Mouse (Mus musculus) lung, postnatal 0 days (tissue): ENCODE data around the gene Cadm2. TPM values are rescaled to one million over a fixed set of nuclear protein-coding genes. Genes with fewer than 3 reads are reported as not detected.

ENCODE experiments used
- ATAC-seq: fragments of 200-750 bp; cut with Nextera tagmentation; 2 replicates; pipeline ENCODE4 v1.8.0; 2017; ENCODE audit warnings: moderate library complexity
- DNase-seq: peaks from one replicate; pipeline ENCODE4 v3.0.0-alpha.2; 2016; ENCODE audit warnings: low spot score
- H3K27ac ChIP-seq: fragments of 300-500 bp; sonication (generic); 2 replicates; pipeline ENCODE4 v1.5.1; 2014; ENCODE audit warnings: antibody characterized with exemption, mild to moderate bottlenecking, low read length, mixed read lengths
- H3K27me3 ChIP-seq: fragments of 300-500 bp; sonication (generic); replicated peaks from 2 replicates; pipeline ENCODE4 v1.6.1; 2014; ENCODE audit warnings: low read length, mixed read lengths; ENCODE audit not compliant: insufficient read depth
- H3K36me3 ChIP-seq: fragments of 300-500 bp; sonication (generic); 2 replicates; pipeline ENCODE4 v1.6.1; 2014; ENCODE audit warnings: low read length, mixed read lengths; ENCODE audit not compliant: insufficient read depth
- H3K4me1 ChIP-seq: fragments of 300-500 bp; sonication (generic); 2 replicates; pipeline ENCODE4 v1.6.1; 2014; ENCODE audit warnings: antibody characterized with exemption, low read depth, low read length, mixed read lengths; ENCODE audit not compliant: insufficient read depth
- H3K4me2 ChIP-seq: fragments of 300-500 bp; sonication (generic); replicated peaks from 2 replicates; pipeline ENCODE4 v1.6.1; 2014; ENCODE audit warnings: low read depth, mild to moderate bottlenecking, low read length, moderate library complexity, mixed read lengths
- H3K4me3 ChIP-seq: fragments of 300-500 bp; sonication (generic); 2 replicates; pipeline ENCODE4 v1.5.1; 2014; ENCODE audit warnings: low read depth, low read length
- H3K9ac ChIP-seq: fragments of 300-500 bp; sonication (generic); replicated peaks from 2 replicates; pipeline ENCODE4 v1.6.1; 2014; ENCODE audit warnings: low read depth, mild to moderate bottlenecking
- H3K9me3 ChIP-seq: fragments of 300-500 bp; sonication (generic); 2 replicates; pipeline ENCODE4 v1.6.1; 2016; ENCODE audit warnings: low read length, mixed read lengths
- CTCF ChIP-seq: IDR thresholded peaks from 2 replicates; pipeline ENCODE4 v1.5.1; 2016; ENCODE audit warnings: antibody characterized with exemption, mild to moderate bottlenecking
- EP300 ChIP-seq: IDR thresholded peaks from 2 replicates; pipeline ENCODE4 v1.6.1; 2016; ENCODE audit warnings: antibody characterized with exemption, mild to moderate bottlenecking, control low read depth
- WGBS: fragments of 180-500 bp; shearing (Covaris S2); extraction: QIAGEN DNeasy Blood & Tissue Kit; methylation state at CpG from one replicate; pipeline ENCODE4 v1.1.7; 2014; 5-methylcytosine and 5-hydroxymethylcytosine counted together
- polyA plus RNA-seq: library from polyadenylated mRNA; unstranded; fragments of >200 nt; fragmentation: Nextera tagmentation; extraction: Ambion mirVana; gene quantifications from 2 replicates; pipeline ENCODE4 v1.2.1, GENCODE M21; 2015

The Cadm2 gene
- polyA plus RNA-seq, 1 experiment from 2014 or later: 0.24 TPM

DNA sequence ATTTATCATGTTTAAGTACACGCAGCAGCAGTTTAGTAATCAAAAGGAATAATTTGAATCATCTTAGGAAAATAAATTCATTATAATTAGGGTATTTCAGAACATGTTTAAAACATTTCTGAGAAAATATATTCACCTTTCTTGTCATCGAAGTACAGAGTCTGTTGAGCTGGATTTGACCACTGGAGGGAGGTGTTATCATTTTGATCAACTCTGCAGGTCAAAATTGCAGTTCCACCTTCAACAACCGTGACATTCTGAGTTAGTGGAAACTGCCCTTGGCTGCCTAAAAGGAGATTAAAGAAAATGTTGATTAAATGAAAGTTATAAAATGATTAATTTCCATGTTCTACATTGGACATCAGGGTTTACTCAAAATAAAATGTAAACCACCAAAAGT is 738.1 kb downstream of the Cadm2 start:
- Histone ChIP-seq H3K36me3 (no peaks in the 10 kb centered on the region), H3K27ac (no peak overlapping the region), H3K9ac (no peak overlapping the region), H3K27me3 (no peaks in the 10 kb centered on the region), H3K4me1 (no peaks in the 10 kb centered on the region), H3K9me3 (no peaks in the 10 kb centered on the region), H3K4me2 (no peak overlapping the region), H3K4me3 (no peak overlapping the region)
- ATAC-seq: no peak
- no peak for DNase-seq
- TF ChIP-seq CTCF (peak; percentile 36), EP300 (no peak)
- WGBS: 45% methylated on average over 3 of the region's 3 CpGs

DNA sequence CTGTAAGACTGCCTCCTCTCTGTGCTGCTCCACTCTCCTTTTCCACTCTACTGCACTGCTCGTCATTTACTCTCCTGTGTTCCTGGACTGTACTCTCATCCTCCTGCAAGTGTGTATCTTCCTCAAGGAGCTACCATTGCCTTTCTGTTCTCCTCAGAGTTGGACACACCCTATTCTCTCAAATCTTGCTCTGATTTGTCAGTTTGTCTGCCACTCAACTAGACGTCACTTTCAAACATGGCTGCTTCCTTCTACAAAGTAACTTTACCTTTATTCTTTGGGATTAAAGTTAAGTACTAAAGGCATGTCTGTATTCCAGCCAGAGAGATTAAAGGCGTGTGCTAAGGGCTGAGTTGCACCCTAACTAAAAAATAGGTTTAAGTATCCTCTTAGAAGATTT is 749.5 kb downstream of the Cadm2 start:
- no peak for TF ChIP-seq EP300
- no peak overlapping the region for H3K4me3 ChIP-seq
- H3K4me2 ChIP-seq: no peak overlapping the region
- no peak overlapping the region for H3K27ac ChIP-seq
- WGBS: 69% methylated on average over 3 of the region's 3 CpGs
- ATAC-seq (no peak), DNase-seq (no peak)
- no peak overlapping the region for H3K9ac ChIP-seq
- no peaks in the 10 kb centered on the region for H3K4me1 ChIP-seq
- H3K9me3 ChIP-seq: no peaks in the 10 kb centered on the region
- no peaks in the 10 kb centered on the region for H3K27me3 ChIP-seq
- H3K36me3 ChIP-seq: no peaks in the 10 kb centered on the region

DNA sequence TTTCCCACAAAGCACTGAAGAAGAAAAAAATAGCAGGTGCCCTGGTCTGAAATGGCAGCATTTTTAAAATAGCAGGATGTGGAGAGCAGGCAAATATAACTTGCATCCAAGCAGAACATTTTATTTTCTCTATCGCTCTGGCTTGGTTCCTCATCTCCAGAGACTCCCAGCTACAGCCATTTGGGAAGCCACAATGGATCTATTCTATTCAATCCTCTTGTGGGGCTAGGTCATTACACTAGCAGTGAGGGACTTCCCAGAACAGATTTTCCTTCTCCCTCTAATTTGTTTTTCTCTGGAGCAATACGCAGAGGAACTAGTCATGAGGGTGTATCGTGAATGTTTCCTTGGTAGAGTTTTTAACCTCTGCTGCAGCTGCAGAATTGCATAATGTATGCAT is 769.7 kb downstream of the Cadm2 start:
- no peaks in the 10 kb centered on the region for H3K27me3 ChIP-seq
- TF ChIP-seq CTCF (no peak), EP300 (no peak)
- ATAC-seq (no peak), DNase-seq (no peak)
- no peak overlapping the region for H3K9ac ChIP-seq
- no peaks in the 10 kb centered on the region for H3K9me3 ChIP-seq
- H3K4me2 ChIP-seq: no peak overlapping the region
- no peaks in the 10 kb centered on the region for H3K4me1 ChIP-seq
- no peak overlapping the region for H3K27ac ChIP-seq
- WGBS: 79% methylated on average over 3 of the region's 3 CpGs
- H3K36me3 ChIP-seq: no peaks in the 10 kb centered on the region
- no peak overlapping the region for H3K4me3 ChIP-seq

DNA sequence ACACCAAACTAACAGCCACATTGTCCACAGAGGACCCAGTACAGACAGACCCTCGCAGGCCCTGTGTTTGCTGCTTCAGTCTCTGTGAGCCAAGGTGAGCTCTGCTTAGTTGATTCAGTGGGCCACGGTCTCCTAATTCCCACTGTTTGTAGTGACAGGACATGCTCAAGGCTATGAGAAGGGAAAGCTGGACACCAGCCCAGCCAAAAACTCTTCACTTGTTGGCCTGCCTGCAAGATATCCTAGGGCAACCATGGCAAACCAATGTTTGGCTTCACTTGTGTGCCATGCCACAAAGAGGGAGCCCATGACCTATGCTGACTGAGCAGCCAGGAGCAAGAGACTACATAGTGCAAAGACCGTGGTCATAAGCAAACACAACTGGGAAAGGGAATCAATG is 795.8 kb downstream of the Cadm2 start:
- H3K27me3 ChIP-seq: no peaks in the 10 kb centered on the region
- no peak overlapping the region for H3K4me2 ChIP-seq
- H3K9me3 ChIP-seq: no peaks in the 10 kb centered on the region
- H3K36me3 ChIP-seq: no peaks in the 10 kb centered on the region
- no peak overlapping the region for H3K4me3 ChIP-seq
- 82% methylated on average over 3 of the region's 3 CpGs for WGBS
- no peaks in the 10 kb centered on the region for H3K4me1 ChIP-seq
- TF ChIP-seq CTCF (no peak), EP300 (no peak)
- DNase-seq (no peak), ATAC-seq (no peak)
- no peak overlapping the region for H3K9ac ChIP-seq
- H3K27ac ChIP-seq: no peak overlapping the region

DNA sequence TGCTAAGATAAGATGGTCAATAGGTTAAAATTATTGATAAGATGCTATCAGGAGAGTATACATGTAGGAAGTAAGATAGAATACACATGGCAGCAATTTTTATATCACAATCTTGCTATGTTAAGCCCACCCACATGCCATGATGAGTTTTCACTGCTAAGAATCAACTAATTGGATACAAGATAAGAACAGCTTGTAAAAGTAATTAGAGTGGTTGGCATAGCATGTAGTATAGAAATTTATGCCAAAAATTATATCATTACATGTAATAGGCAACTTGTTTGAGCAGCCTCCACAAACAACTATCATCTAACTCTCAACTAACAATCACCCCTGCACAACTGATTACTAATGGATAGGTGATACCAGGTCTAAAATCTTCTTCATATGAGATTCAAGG is 809.2 kb downstream of the Cadm2 start:
- no peaks in the 10 kb centered on the region for H3K27me3 ChIP-seq
- no peak overlapping the region for H3K4me3 ChIP-seq
- H3K36me3 ChIP-seq: no peaks in the 10 kb centered on the region
- no peaks in the 10 kb centered on the region for H3K4me1 ChIP-seq
- H3K9me3 ChIP-seq: no peaks in the 10 kb centered on the region
- no peak overlapping the region for H3K27ac ChIP-seq
- no peak overlapping the region for H3K9ac ChIP-seq
- no peak overlapping the region for H3K4me2 ChIP-seq
- ATAC-seq: no peak
- TF ChIP-seq EP300: no peak
- no peak for TF ChIP-seq CTCF
- DNase-seq: no peak

DNA sequence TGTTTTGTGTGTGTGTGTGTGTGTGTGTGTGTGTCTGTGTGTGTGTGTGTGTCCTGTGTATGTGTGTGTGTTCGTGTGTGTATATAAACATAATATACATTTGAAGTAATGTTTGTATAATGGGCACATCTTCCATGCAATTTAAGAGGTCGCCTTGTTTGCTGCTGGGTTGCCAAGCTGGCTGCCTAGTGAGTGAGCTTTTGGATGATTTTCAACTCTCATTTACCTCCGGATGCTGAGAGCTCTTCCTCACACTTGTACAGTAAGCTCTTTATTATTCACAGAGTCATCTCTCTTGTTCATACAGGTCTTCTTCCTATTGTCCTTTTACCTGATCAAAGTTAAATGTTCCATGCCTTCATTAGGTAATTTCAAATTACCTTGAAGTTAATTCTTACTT is 822.5 kb downstream of the Cadm2 start:
- Histone ChIP-seq H3K4me3 (no peak overlapping the region), H3K27ac (no peak overlapping the region), H3K27me3 (no peaks in the 10 kb centered on the region), H3K9me3 (no peaks in the 10 kb centered on the region), H3K36me3 (no peaks in the 10 kb centered on the region), H3K4me1 (no peaks in the 10 kb centered on the region), H3K9ac (no peak overlapping the region), H3K4me2 (no peak overlapping the region)
- no peak for ATAC-seq
- 56% methylated on average over 3 of the region's 3 CpGs for WGBS
- TF ChIP-seq CTCF (no peak), EP300 (no peak)
- DNase-seq: no peak

DNA sequence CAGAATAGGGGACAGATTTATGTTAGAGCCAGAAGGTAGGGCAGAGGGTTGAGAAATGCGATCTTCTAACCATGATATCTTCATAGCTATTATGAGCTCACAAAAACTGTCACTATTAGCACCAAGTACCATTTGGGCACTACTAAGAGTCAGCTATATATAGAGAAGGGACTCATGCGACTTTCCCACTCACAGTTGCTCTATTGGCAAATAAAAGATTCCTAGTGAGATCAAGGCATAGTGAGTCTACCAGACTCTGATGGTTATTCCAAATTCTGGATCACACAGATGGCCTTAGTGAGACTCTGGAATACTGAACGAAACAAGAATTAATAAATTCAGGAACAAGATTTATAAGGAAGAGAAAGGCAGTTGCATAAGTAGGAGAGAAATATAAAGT is 827.6 kb downstream of the Cadm2 start:
- ATAC-seq (no peak), DNase-seq (no peak)
- Histone ChIP-seq H3K4me2 (no peak overlapping the region), H3K27me3 (no peaks in the 10 kb centered on the region), H3K4me1 (no peaks in the 10 kb centered on the region), H3K9me3 (no peaks in the 10 kb centered on the region), H3K36me3 (no peaks in the 10 kb centered on the region), H3K27ac (no peak overlapping the region), H3K4me3 (no peak overlapping the region), H3K9ac (no peak overlapping the region)
- TF ChIP-seq CTCF (no peak), EP300 (no peak)
- 74% methylated on average over 3 of the region's 3 CpGs for WGBS
